Comparison of ENCODE assay signal across 1 mouse cellular context in the genomic region with DNA sequence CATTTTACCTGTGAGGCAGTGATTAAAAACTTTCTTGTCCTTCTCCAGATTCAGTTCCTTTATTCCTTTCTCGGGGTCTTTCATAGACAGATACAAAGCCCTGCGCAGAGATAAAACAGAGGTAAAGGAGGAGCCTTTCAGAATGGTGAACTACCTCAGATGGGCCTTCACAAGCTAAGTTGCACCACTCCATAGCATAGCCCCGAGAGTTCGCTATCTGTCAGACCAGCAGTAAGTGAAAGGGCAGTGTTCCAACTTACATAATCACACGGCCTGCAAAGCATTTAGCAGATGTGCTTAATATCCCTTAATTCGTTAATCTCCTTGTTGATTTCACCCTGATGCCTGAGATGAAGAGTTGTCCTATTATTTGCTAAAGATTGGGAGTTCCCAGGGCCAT.
TF ChIP-seq lines count a peak whose summit lies in the region.

No protein-coding gene starts in this region.

TF ChIP-seq in MEL, 35 proteins besides CTCF, POLR2A, EP300 and RAD21 (continued from another document):
- TF ChIP-seq UBTF (IDR thresholded peaks at IDR 0.05; ENCODE audit: borderline replicate concordance, insufficient read depth, low read depth, low read length) (no peak), MYC (IDR thresholded peaks at IDR 0.05; ENCODE audit: low read depth, low read length) (no peak), MAFK (IDR thresholded peaks at IDR 0.05; ENCODE audit: borderline replicate concordance, low read depth, low read length) (no peak), CHD1 (IDR thresholded peaks at IDR 0.05; ENCODE audit: low read depth, low read length) (no peak), NELFE (IDR thresholded peaks at IDR 0.05; ENCODE audit: low read depth, low read length) (no peak), HCFC1 (IDR thresholded peaks at IDR 0.05; ENCODE audit: low read depth, low read length) (no peak)
